Mouse (Mus musculus) forelimb bud, embryonic 11.5 days (tissue): Measurements from ENCODE around the gene Rab4a.
A peak's percentile ranks its signal among the peaks of the same experiment; 100 is the strongest.

ENCODE experiments used
- DNase-seq: peaks from one replicate; pipeline ENCODE4 v3.0.0-alpha.2; 2012; ENCODE audit warnings: low read depth, low spot score

Gene Rab4a

GRCm38 (mm10) chr8:123813173-123813891 lies 7.5 kb downstream of the Rab4a start:
- DNase-seq, result no peak

DNA sequence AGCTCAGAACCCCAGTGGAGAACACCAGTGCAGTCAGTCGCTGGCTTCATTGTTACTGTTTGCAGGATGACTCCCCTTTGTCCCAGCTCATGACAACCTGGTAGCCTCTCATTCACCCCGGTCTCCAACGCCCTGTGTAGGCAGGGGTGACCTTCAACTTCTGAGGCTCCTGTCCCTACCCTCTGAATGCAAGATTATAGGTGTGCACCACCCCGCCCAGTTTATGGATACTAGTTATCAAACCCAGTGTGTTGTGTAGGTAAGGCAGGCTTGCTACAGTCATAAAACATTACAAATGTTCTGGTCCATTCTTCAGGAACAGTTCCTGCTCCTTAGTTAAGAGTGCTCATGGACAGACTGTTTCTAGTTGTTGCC lies 8.1 kb downstream of the Rab4a start:
- no peak for DNase-seq

- DNase-seq, result no peak
Measured at GRCm38 (mm10) chr8:123815325-123815724, 9.5 kb downstream of the Rab4a start.

DNA sequence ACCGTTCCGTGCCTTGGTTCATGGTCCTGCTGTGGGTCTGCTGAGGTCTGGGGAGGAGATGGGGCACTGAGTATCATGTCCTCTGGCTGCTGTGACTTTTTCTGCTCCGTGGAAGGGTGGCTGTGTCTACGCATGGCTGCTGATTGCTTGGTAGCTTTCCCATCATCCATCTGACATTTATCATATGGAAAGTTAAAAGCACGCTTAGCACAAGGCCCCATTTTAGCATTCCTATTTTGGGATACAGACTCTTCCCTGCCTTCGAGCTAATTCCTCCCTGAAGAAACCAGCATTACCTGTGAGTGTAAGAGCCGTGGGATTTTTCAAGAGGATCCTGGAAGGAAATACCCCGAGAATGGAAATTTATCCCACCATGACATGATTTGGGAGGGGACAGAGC lies 11.2 kb downstream of the Rab4a start:
- no peak for DNase-seq

- DNase-seq, result no peak
Measured at GRCm38 (mm10) chr8:123817747-123818146, 12.0 kb downstream of the Rab4a start.

DNA sequence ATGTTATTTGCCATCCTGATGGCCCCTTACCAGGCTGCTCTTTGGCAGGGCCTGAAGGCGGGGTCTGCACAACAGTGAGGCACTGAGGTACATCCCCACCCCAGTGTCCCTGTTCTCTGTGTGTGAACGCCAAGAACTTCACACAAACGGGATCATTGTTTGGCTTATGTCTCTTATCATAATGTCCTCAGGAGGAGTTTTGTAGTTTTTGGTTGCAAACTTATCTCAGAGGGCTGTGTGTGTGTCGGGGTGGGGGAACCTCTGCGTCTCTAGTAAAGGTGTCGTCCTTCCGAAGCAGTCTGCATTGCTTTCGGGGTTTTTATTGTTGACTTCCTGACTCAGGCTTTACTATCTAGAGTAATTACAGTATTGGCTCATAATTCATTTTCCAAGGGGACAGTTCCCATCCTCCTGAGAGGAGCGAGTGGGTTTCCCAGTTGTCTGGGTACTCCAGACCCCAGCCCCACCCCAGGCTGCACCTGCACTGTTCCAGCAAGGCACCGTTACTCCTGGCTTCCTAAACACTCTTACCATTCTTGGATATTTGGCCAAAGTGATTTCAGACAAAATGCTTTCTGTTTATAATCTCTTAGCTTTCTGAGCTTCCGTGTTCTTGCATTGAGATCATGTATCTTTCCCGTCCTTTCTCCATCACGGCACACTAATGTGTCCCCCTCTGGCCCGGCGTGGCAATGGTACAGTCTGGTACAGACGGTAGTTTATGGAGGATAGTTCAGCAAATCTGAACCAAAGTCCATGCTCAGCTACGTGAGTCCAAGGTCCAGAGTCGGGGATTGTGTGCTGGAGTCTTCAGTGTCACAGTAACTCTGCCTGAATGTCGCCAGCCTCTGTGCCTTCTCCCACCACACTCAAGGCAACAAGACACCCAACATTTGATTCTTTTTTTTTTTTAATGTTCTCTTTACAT lies 14.2 kb downstream of the Rab4a start:
- DNase-seq, result no peak

DNA sequence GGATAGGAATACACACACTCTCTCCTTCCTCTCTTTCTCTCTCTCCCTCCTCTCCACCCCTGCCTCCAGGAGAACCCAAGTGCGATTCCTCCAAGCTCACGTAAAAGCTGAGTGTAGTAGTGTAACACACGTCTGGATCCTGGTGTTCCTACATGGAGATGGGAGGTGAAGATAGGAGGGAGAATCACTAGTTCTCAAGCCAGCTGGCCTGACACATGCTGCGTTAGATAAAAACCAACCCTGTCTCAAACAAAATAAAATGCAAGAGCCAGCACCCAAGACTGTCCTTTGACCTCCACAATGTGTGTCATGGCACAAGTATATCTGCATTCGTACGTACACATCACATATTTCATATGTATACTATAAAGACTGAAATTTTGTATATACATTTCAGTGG lies 15.0 kb downstream of the Rab4a start:
- DNase-seq, result no peak

DNA sequence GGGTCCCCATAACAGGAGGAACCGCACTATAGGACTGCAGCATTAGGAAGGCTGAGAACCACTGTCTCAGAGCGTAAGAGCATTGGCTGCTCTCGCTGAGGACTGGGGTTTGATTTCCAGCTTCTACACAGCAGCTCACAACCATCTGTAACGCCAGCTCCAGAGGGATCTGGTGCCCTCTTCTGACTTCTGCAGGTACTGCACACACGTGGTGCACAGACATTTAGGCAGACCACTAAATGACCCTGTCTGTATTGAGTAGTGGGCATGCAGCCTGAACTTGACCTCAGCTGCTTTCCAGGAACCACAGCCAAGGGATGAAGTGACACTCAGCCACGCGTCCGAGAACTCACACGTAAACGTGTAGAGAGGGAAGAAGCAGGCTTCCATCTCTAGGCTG lies 17.3 kb downstream of the Rab4a start:
- DNase-seq, result no peak

DNA sequence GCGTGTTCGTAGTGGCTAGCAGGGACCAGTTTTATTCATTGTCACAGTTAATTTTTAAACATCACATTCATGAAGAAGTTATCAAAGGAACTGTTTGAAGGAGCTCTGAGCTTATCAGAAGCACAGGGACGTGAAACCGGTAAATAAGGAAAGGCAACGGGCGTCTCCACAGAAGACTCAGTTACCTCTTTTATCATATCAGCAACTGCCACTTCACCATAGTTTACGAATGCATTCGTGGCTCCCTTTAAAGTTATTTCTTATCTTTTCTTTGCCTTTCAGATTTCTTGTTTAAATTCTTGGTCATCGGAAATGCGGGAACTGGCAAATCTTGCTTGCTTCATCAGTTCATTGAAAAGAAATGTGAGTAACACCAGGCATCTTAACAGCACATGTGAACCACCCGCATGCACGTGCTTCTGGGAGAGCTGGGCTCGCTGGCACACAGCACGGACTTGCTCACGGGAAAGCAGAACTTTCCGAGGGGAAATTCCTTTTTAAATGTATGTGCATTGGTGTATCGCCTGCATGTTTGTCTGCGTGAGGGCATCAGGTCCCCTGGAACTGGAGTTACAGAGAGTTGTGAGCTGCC lies 17.8 kb downstream of the Rab4a start:
- no peak for DNase-seq

DNA sequence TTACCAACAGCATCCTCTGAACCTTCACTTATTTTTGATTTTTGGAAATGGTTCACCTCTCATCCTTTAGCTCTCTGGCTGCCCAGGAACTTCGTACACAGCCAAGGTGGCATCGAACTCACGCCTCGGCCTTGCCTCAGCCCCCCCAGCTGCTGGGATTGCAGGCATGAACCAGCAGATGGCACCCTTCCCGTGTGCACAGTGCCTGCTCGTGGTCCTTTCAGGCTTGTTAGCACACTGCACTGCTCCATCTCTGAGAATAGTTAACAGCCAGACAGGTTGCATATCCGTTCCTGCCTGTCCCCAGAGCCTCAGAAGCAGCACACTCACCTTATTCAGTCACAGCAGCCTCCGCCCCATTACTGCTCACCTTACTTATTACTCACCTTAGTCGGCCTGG lies 20.2 kb downstream of the Rab4a start:
- no peak for DNase-seq

- DNase-seq, result no peak
Measured at GRCm38 (mm10) chr8:123826758-123827157, 21.0 kb downstream of the Rab4a start.

- DNase-seq, result no peak
Measured at GRCm38 (mm10) chr8:123827523-123827922, 21.7 kb downstream of the Rab4a start.

DNA sequence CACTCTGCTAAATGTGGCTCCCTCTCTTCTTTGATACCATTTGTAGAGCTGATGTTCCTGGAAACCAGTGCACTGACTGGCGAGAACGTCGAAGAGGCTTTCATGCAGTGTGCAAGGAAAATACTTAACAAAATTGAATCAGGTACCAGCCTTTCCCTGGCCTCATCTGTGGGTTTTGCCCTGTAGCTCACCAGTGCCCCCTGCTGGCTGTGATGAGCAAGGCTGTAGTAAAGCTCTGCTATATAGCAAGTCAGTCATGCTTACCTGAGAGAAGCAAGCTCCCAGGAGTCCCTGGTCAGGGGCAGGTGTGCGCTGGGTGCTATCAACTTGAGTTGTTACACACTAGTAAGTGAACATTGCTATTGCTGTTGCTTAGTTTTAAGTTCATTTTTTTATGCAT lies 27.0 kb downstream of the Rab4a start:
- no peak for DNase-seq

- DNase-seq, result peak; percentile 57
Measured at GRCm38 (mm10) chr8:123835451-123835850, 29.7 kb downstream of the Rab4a start.

- DNase-seq, result no peak
Measured at GRCm38 (mm10) chr8:123836354-123836753, 30.6 kb downstream of the Rab4a start.

GRCm38 (mm10) chr8:123838496-123838895 lies 32.7 kb downstream of the Rab4a start:
- DNase-seq, result peak; percentile 43

GRCm38 (mm10) chr8:123840578-123841345 lies 35.0 kb downstream of the Rab4a start:
- DNase-seq, result no peak

DNA sequence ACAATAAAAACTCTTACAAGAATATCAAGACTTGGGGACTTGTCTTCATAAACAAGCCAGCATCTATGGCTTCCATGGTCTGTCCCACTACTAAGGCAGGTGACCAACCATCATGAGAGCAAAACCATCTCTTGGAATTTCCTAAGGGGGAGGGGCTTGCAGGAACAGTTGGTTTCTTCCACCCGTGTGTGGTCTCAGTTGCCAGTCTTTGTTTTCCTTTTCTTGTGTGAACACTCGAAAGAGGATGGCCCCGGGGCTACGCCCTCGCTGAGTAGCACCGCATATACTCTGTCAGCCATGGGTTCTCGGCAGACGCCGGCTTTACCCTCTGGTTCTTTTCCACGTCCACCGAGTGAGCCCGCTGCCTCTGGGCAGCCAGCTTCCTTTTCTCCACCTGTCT lies 36.3 kb downstream of the Rab4a start:
- DNase-seq, result no peak

GRCm38 (mm10) chr8:123844341-123844740 lies 38.6 kb downstream of the Rab4a start:
- DNase-seq, result no peak

GRCm38 (mm10) chr8:123845114-123845513 lies 39.3 kb downstream of the Rab4a start:
- no peak for DNase-seq

DNA sequence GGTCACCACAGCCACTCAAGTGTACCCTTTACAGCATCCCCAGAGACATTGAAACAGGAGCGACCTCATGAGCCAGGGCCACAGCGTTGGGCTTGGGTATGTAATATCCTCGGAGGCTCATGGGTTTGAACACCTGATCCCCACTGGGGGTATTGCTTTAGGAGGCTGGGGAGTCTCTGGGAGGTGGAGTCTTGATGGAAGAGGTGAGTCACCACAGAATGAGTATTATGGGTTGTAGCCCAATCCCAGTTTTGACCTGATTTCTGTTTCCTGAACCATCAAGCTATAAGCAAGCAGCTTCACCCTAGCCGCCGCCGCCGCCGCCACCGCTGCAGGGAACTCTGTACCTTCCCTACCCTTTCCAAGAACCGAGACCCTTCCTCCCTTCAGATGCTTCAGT lies 40.2 kb downstream of the Rab4a start:
- no peak for DNase-seq

GRCm38 (mm10) chr8:123846509-123846908 lies 40.7 kb downstream of the Rab4a start:
- no peak for DNase-seq
